Mouse (Mus musculus) cortical plate, adult 2 months (tissue): ENCODE data around the gene Acss2. TPM values are rescaled to one million over a fixed set of nuclear protein-coding genes. Genes with fewer than 3 reads are reported as not detected.

Experiments
- H3K27ac ChIP-seq: fragments of 200-500 bp; 2 replicates; pipeline ENCODE4 v1.5.1; 2012; ENCODE audit warnings: low read length, control low read depth, inconsistent platforms; ENCODE audit not compliant: insufficient read depth
- H3K4me1 ChIP-seq: fragments of 200-500 bp; 2 replicates; pipeline ENCODE4 v1.6.1; 2011; ENCODE audit warnings: low read length; ENCODE audit not compliant: control insufficient read depth, insufficient read depth
- H3K4me3 ChIP-seq: fragments of 200-500 bp; 2 replicates; pipeline ENCODE4 v1.5.1; 2011; ENCODE audit warnings: mild to moderate bottlenecking, low read length, control low read depth; ENCODE audit not compliant: insufficient read depth
- CTCF ChIP-seq: fragments of 200-500 bp; IDR thresholded peaks from 2 replicates; pipeline ENCODE4 v1.5.1; 2011; ENCODE audit warnings: mild to moderate bottlenecking, control low read depth, low read length; ENCODE audit not compliant: insufficient read depth; ENCODE audit errors: extremely low read depth
- POLR2A ChIP-seq: fragments of 200-500 bp; IDR thresholded peaks from 2 replicates; pipeline ENCODE4 v1.6.1; 2011; ENCODE audit warnings: mild to moderate bottlenecking, low read length, control low read depth; ENCODE audit not compliant: insufficient read depth; ENCODE audit errors: extremely low read depth
- polyA plus RNA-seq: library from polyadenylated mRNA; depleted of rRNA; stranded (reverse); fragments of >200 nt; gene quantifications from 2 replicates; pipeline ENCODE4 v1.2.3, GENCODE M21; 2012; rRNA removed

Gene Acss2
- polyA plus RNA-seq, 1 experiment: 77.3 TPM

DNA sequence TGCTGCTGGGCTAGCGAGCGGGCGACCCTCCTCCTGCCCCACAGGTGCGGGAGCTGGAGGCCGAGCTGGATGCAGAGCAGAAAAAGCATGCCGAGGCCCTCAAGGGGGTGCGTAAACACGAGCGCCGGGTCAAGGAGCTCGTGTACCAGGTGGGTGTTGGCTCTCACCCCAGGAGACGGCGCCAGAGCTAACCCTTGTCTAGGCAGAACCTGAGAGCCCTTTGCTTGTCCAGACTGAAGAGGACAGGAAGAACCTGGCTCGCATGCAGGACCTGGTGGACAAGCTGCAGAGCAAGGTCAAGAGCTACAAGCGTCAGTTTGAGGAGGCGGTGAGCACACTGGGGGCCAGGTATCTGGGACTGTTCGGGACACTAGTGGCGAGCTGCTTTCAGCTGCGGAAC lies 115.4 kb downstream of the Acss2 start:
- no peak overlapping the region for H3K4me3 ChIP-seq
- H3K4me1 ChIP-seq: peaks cover 4% of the 10 kb centered on the region
- TF ChIP-seq CTCF: no peak
- no peak for TF ChIP-seq POLR2A
- no peak overlapping the region for H3K27ac ChIP-seq

- Histone ChIP-seq H3K4me1 (peaks cover 4% of the 10 kb centered on the region), H3K27ac (no peak overlapping the region), H3K4me3 (no peak overlapping the region)
- TF ChIP-seq POLR2A (no peak), CTCF (no peak)
These were observed 116.0 kb downstream of the Acss2 start for GRCm38 (mm10) chr2:155633731-155634130.

GRCm38 (mm10) chr2:155634562-155634961 lies 116.8 kb downstream of the Acss2 start:
- TF ChIP-seq CTCF (no peak), POLR2A (no peak)
- H3K27ac ChIP-seq: no peak overlapping the region
- H3K4me1 ChIP-seq: peaks cover 1% of the 10 kb centered on the region; the same call in 1 of the 2 replicates
- no peak overlapping the region for H3K4me3 ChIP-seq

Other genes starting within 250 kb of the Acss2 start
- 419 and 446 TPM in 2 replicates for gene Map1lc3a, start 241.7 kb upstream of the Acss2 start, polyA plus RNA-seq
- 36.9 and 39.9 TPM in 2 replicates for gene Pigu, start 160.5 kb upstream of the Acss2 start, polyA plus RNA-seq
- 151 and 170 TPM in 2 replicates for gene Trp53inp2, start 136.9 kb upstream of the Acss2 start, polyA plus RNA-seq
- gene Ncoa6, start 44.1 kb upstream of the Acss2 start, polyA plus RNA-seq: 42.1 and 43.4 TPM in 2 replicates
- 261 and 264 TPM in 2 replicates for gene Ggt7, start 289 bp downstream of the Acss2 start, polyA plus RNA-seq
- 17.2 and 18.4 TPM in 2 replicates for gene Gss, start 74.9 kb downstream of the Acss2 start, polyA plus RNA-seq
- 10.5 and 13.8 TPM in 2 replicates for gene Myh7b, start 93.3 kb downstream of the Acss2 start, polyA plus RNA-seq
- 158 and 163 TPM in 2 replicates for gene Trpc4ap, start 174.4 kb downstream of the Acss2 start, polyA plus RNA-seq
- gene Edem2, start 211.5 kb downstream of the Acss2 start, polyA plus RNA-seq: 39.5 and 39.7 TPM in 2 replicates
- gene Gm17581, start 217.9 kb downstream of the Acss2 start, polyA plus RNA-seq: not detected in 2 replicates
- 0.95 and 1.1 TPM in 2 replicates for gene Procr, start 233.2 kb downstream of the Acss2 start, polyA plus RNA-seq